Mouse (Mus musculus): Measurements from ENCODE around the gene Lyl1.

Lyl1 gene

DNA sequence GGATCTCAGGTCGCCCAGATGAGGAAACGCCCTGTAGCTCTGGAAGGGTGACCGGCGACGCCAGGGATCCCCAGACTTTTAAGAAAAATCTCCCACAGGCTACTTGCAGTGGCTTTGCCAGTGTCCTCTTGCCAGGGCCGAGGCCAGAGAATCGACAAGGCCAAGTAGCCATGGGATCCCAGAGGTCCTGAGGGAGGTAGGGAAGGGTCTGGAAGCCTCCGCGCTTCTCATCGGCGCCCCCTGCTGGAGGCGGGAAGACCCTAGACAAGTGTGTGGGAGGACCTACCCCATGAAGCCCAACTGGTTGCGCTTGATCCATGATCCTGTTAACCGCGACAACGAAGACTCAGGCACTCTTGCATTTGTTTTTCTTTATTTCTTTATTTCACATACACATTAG is 3.1 kb downstream of the Lyl1 start:
- Histone ChIP-seq H3K9me3 (ENCODE audit: low read length) (no peaks in the 10 kb centered on the region), H3K27me3 (ENCODE audit: insufficient read depth, low read length) (peaks cover 77% of the 10 kb centered on the region), H3K4me3 (replicated peaks; ENCODE audit: low read length) (peak overlapping the region; percentile 72), H3K36me3 (ENCODE audit: insufficient read depth, low read length) (peaks cover 10% of the 10 kb centered on the region), H3K4me1 (replicated peaks; ENCODE audit: low read depth, low read length) (peaks cover 71% of the 10 kb centered on the region)
- TF ChIP-seq POU5F1 (IDR thresholded peaks at IDR 0.05; ENCODE audit: borderline replicate concordance, low read length) (no peak), CTCF (conservative IDR thresholded peaks at IDR 0.05; ENCODE audit: low read length) (peak; percentile 74)

GRCm38 (mm10) chr8:84704867-84705831 is 3.9 kb downstream of the Lyl1 start:
- Histone ChIP-seq H3K4me1 (replicated peaks; ENCODE audit: low read depth, low read length) (peaks cover 63% of the 10 kb centered on the region), H3K4me3 (replicated peaks; ENCODE audit: low read length) (peak overlapping the region; percentile 65), H3K36me3 (ENCODE audit: insufficient read depth, low read length) (peaks cover 2% of the 10 kb centered on the region), H3K27me3 (ENCODE audit: insufficient read depth, low read length) (peaks cover 77% of the 10 kb centered on the region), H3K9me3 (ENCODE audit: low read length) (no peaks in the 10 kb centered on the region)
- TF ChIP-seq POU5F1 (IDR thresholded peaks at IDR 0.05; ENCODE audit: borderline replicate concordance, low read length) (no peak), CTCF (conservative IDR thresholded peaks at IDR 0.05; ENCODE audit: low read length) (no peak), NANOG (IDR thresholded peaks at IDR 0.05; ENCODE audit: borderline replicate concordance, low read length) (no peak)

- TF ChIP-seq CTCF (conservative IDR thresholded peaks at IDR 0.05; ENCODE audit: low read length), result no peak
- TF ChIP-seq POU5F1 (IDR thresholded peaks at IDR 0.05; ENCODE audit: borderline replicate concordance, low read length), result no peak
- TF ChIP-seq NANOG (IDR thresholded peaks at IDR 0.05; ENCODE audit: borderline replicate concordance, low read length), result no peak
These were observed 4.7 kb downstream of the Lyl1 start for GRCm38 (mm10) chr8:84705960-84706359.

GRCm38 (mm10) chr8:84706610-84707266 is 5.5 kb downstream of the Lyl1 start:
- TF ChIP-seq CTCF (conservative IDR thresholded peaks at IDR 0.05; ENCODE audit: low read length) (no peak), NANOG (IDR thresholded peaks at IDR 0.05; ENCODE audit: borderline replicate concordance, low read length) (no peak), POU5F1 (IDR thresholded peaks at IDR 0.05; ENCODE audit: borderline replicate concordance, low read length) (no peak)
- H3K4me1 ChIP-seq (replicated peaks; ENCODE audit: low read depth, low read length), result peaks cover 56% of the 10 kb centered on the region
- H3K9me3 ChIP-seq (ENCODE audit: low read length), result no peaks in the 10 kb centered on the region
- H3K36me3 ChIP-seq (ENCODE audit: insufficient read depth, low read length), result no peaks in the 10 kb centered on the region
- peaks cover 80% of the 10 kb centered on the region for H3K27me3 ChIP-seq (ENCODE audit: insufficient read depth, low read length)
- H3K4me3 ChIP-seq (replicated peaks; ENCODE audit: low read length), result peak overlapping the region; percentile 66

More at GRCm38 (mm10) chr8:84705960-84706359, 4.7 kb downstream of the Lyl1 start:
- Histone ChIP-seq H3K9me3 (ENCODE audit: low read length) (no peaks in the 10 kb centered on the region), H3K27me3 (ENCODE audit: insufficient read depth, low read length) (peaks cover 78% of the 10 kb centered on the region), H3K36me3 (ENCODE audit: insufficient read depth, low read length) (no peaks in the 10 kb centered on the region), H3K4me3 (replicated peaks; ENCODE audit: low read length) (peak overlapping the region; percentile 65; the same call in 1 of the 2 replicates), H3K4me1 (replicated peaks; ENCODE audit: low read depth, low read length) (peaks cover 57% of the 10 kb centered on the region)

GRCm38 (mm10) chr8:84707267-84707883 is 6.1 kb downstream of the Lyl1 start:
- Histone ChIP-seq H3K9me3 (ENCODE audit: low read length) (no peaks in the 10 kb centered on the region), H3K4me1 (replicated peaks; ENCODE audit: low read depth, low read length) (peaks cover 59% of the 10 kb centered on the region), H3K36me3 (ENCODE audit: insufficient read depth, low read length) (no peaks in the 10 kb centered on the region), H3K4me3 (replicated peaks; ENCODE audit: low read length) (peak overlapping the region; percentile 66), H3K27me3 (ENCODE audit: insufficient read depth, low read length) (peaks cover 77% of the 10 kb centered on the region)
- TF ChIP-seq CTCF (conservative IDR thresholded peaks at IDR 0.05; ENCODE audit: low read length) (no peak), POU5F1 (IDR thresholded peaks at IDR 0.05; ENCODE audit: borderline replicate concordance, low read length) (no peak), NANOG (IDR thresholded peaks at IDR 0.05; ENCODE audit: borderline replicate concordance, low read length) (no peak)

GRCm38 (mm10) chr8:84708071-84708541 is 6.8 kb downstream of the Lyl1 start:
- H3K36me3 ChIP-seq (ENCODE audit: insufficient read depth, low read length), result no peaks in the 10 kb centered on the region
- TF ChIP-seq CTCF (conservative IDR thresholded peaks at IDR 0.05; ENCODE audit: low read length), result no peak
- no peak for TF ChIP-seq NANOG (IDR thresholded peaks at IDR 0.05; ENCODE audit: borderline replicate concordance, low read length)
- TF ChIP-seq POU5F1 (IDR thresholded peaks at IDR 0.05; ENCODE audit: borderline replicate concordance, low read length), result no peak
- H3K9me3 ChIP-seq (ENCODE audit: low read length), result no peaks in the 10 kb centered on the region
- peaks cover 65% of the 10 kb centered on the region for H3K4me1 ChIP-seq (replicated peaks; ENCODE audit: low read depth, low read length)
- H3K4me3 ChIP-seq (replicated peaks; ENCODE audit: low read length), result peak overlapping the region; percentile 66
- H3K27me3 ChIP-seq (ENCODE audit: insufficient read depth, low read length), result peaks cover 75% of the 10 kb centered on the region

GRCm38 (mm10) chr8:84708774-84709475 is 7.7 kb downstream of the Lyl1 start:
- Histone ChIP-seq H3K4me1 (replicated peaks; ENCODE audit: low read depth, low read length) (peaks cover 68% of the 10 kb centered on the region), H3K4me3 (replicated peaks; ENCODE audit: low read length) (no peak overlapping the region), H3K9me3 (ENCODE audit: low read length) (no peaks in the 10 kb centered on the region), H3K36me3 (ENCODE audit: insufficient read depth, low read length) (no peaks in the 10 kb centered on the region), H3K27me3 (ENCODE audit: insufficient read depth, low read length) (peaks cover 76% of the 10 kb centered on the region)
- TF ChIP-seq NANOG (IDR thresholded peaks at IDR 0.05; ENCODE audit: borderline replicate concordance, low read length), result no peak
- peak; percentile 85 for TF ChIP-seq CTCF (conservative IDR thresholded peaks at IDR 0.05; ENCODE audit: low read length)
- TF ChIP-seq POU5F1 (IDR thresholded peaks at IDR 0.05; ENCODE audit: borderline replicate concordance, low read length), result no peak

Measured in E14TG2a.4 (cell line).